Mouse (Mus musculus) adrenal gland, adult 8-10 months (tissue): ENCODE measurements around the gene Gm28551. TPM values are rescaled to one million over a fixed set of nuclear protein-coding genes. Genes with fewer than 3 reads are reported as not detected.
"Not testable (repeated sequence)": the region's sequence is repeated elsewhere in the genome, so short reads cannot be mapped to it uniquely, and the experiment has no call there.

Source experiments
- DNase-seq: peaks from one replicate; pipeline ENCODE4 v3.0.0; 2022
- total RNA-seq, 4 experiments: library from RNA; stranded (reverse); gene quantifications; 2 replicates each; pipeline ENCODE4 v1.2.4; 2022

The Gm28551 gene
- under 1 TPM in 3 of 4 experiments, not detected in 1; 0.08 to 0.14 (median 0.09) TPM for total RNA-seq

GRCm38 (mm10) chr1:53352327-53353261 is at the start of gene Gm28551, which contains the start of the genes Asdurf and Asnsd1:
Gene Gm28551, minus strand, starts transcription at chr1:53352667.
Gene Asdurf, minus strand, starts transcription at chr1:53352619.
Gene Asnsd1, minus strand, starts transcription at chr1:53352752.
- peak; percentile 97 for DNase-seq

GRCm38 (mm10) chr1:53393936-53394760 is 41.7 kb upstream of the Gm28551 start:
- DNase-seq = not testable (repeated sequence)

- DNase-seq = no peak
Measured at GRCm38 (mm10) chr1:53388762-53389161, 36.3 kb upstream of the Gm28551 start.

GRCm38 (mm10) chr1:53384085-53384688 is 31.7 kb upstream of the Gm28551 start:
- no peak for DNase-seq

GRCm38 (mm10) chr1:53377731-53378130 is 25.3 kb upstream of the Gm28551 start:
- DNase-seq = no peak

GRCm38 (mm10) chr1:53375965-53376364 is 23.5 kb upstream of the Gm28551 start:
- DNase-seq = not testable (repeated sequence)

GRCm38 (mm10) chr1:53358988-53359387 is 6.5 kb upstream of the Gm28551 start:
- DNase-seq = no peak

GRCm38 (mm10) chr1:53341071-53341470 is 11.4 kb downstream of the Gm28551 start:
- no peak for DNase-seq

GRCm38 (mm10) chr1:53337403-53337802 is 15.1 kb downstream of the Gm28551 start:
- not testable (repeated sequence) for DNase-seq

- no peak for DNase-seq
Measured at GRCm38 (mm10) chr1:53335465-53335864, 17.0 kb downstream of the Gm28551 start.

- DNase-seq = not testable (repeated sequence)
Measured at GRCm38 (mm10) chr1:53333527-53333926, 18.9 kb downstream of the Gm28551 start.

GRCm38 (mm10) chr1:53324827-53325494 is 27.5 kb downstream of the Gm28551 start:
- DNase-seq = no peak

- no peak for DNase-seq
Measured at GRCm38 (mm10) chr1:53324277-53324676, 28.2 kb downstream of the Gm28551 start.

GRCm38 (mm10) chr1:53323254-53323653 is 29.2 kb downstream of the Gm28551 start:
- no peak for DNase-seq

- DNase-seq = no peak
Measured at GRCm38 (mm10) chr1:53321662-53322344, 30.7 kb downstream of the Gm28551 start.

- DNase-seq = peak; percentile 72
Measured at GRCm38 (mm10) chr1:53312989-53313967, 39.2 kb downstream of the Gm28551 start, which contains the start of gene Osgepl1. Gene Osgepl1, plus strand, starts transcription at chr1:53313624.

- DNase-seq = no peak
Measured at GRCm38 (mm10) chr1:53300506-53300905, 52.0 kb downstream of the Gm28551 start.

- peak; percentile 92 for DNase-seq
Measured at GRCm38 (mm10) chr1:53296581-53297383, 55.7 kb downstream of the Gm28551 start, which contains the start of the genes Pms1, Ormdl1 and Gm28778. Gene Pms1, minus strand, starts transcription at chr1:53297018. Gene Ormdl1, plus strand, starts transcription at chr1:53297095. Gene Gm28778, plus strand, starts transcription at chr1:53297111.

GRCm38 (mm10) chr1:53291197-53291596 is 61.3 kb downstream of the Gm28551 start:
- DNase-seq = no peak
